Mouse (Mus musculus) thymus, postnatal 25 days (tissue): ENCODE data around the gene Rbbp8nl.
A peak's percentile ranks its signal among the peaks of the same experiment; 100 is the strongest.

Experiments used
- DNase-seq: peaks from one replicate; pipeline ENCODE4 v3.0.0; 2022

Gene Rbbp8nl

DNA sequence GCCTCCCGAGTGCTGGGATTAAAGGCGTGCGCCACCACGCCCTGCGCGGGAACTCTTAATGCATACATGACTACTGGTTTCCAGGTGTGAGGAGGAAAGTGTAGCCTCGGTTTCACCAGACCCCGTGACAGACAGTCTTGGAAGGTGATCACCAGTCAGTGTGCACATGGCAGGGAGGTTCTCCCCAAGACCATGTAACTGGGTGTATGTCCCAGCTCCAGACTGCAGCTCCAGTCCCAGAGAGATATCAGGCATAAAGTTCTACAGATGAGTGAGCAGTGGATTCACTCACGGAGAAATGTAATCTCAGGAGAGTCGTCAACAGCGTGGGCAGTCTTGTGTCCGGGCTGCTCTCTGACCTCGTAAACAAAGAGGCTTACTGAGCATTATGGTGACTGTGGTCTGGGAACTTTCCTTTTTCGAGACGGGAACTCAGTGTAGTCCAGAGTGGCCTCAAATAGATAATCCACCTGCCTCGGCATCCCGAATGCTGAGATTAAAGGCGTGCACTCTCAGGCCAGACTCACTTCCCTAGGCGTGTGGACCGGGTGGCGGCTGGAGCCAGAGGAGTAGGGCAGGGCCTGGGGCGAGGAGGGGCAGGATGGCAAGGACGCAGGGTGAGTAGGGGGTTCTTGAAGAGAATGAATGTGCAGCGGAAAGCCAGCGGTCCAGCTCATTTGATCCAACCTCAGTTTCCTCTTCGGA is 33.2 kb downstream of the Rbbp8nl start:
- no peak for DNase-seq

DNA sequence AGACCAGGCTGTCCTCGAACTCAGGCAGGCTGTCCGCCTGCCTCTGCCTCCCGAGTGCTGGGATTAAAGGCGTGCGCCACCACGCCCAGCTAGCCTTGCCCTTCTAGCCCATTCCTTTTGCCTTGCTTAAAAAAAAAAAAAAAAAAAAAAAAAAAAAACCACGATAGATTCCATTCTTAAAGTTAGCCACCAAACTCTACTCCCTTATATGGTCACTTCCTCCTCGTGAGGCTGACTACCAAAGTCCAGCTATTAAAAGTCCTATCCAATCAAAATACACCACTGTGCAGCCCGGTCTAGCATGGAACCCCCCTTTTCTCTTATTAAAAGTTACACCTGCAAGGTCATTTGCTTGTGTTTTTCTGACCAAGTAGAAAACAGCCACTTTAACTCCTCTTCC is 34.0 kb downstream of the Rbbp8nl start:
- DNase-seq = no peak

DNA sequence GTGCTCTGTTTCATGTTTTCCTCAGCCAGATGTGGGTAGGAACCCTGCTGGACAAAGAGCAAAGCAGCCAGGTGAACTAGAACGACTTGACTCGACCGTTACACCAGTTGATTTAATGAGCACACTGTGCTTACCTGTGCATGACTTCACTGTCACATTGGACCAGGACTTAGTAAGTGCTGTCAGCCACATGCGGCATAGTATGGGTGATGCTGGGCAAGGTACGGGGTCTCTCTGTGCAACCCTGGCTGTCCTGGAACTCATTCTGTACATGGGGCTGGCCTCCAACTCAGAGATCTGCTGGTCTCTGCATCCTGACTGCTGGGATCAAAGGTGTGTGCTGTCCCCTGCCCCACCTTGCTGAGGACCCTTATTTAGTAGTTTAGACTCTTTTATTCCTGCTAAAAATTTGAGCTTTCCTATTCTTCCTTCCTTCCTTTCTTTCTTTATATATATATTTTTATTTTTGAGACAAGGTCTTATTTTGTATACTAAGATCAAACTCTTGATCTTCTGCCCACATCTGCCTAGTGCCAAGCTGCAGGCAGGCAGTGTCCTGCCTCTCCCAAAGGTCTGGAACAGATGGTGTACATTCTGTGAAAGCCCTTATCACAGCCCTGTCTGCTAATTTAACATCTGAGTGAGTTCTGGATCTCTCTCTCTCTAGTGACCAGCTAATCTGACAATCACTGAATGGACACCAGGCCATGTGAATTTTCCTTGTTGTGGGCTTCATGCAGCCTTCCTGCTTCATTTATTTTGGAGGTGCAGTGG is 35.1 kb downstream of the Rbbp8nl start:
- no peak for DNase-seq

DNA sequence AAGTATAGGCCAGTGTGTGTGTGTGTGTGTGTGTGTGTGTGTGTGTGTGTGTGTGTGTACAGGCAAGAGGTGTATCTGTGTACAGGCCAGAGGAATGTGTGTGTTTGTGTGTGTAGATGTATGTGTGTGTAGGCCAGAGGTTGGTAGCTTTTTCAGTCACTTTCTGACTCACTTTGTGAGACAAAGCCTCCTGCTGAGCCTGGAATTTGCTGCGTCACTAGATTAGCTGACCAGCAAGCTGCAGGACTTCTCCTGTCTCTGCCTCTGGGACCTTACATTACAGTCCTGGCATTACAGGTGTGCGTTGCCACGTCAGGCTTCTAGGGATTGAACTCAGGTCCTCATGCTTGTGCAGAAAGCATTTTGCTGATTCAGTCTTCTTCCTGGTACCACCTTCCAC is 37.8 kb downstream of the Rbbp8nl start:
- no peak for DNase-seq

DNA sequence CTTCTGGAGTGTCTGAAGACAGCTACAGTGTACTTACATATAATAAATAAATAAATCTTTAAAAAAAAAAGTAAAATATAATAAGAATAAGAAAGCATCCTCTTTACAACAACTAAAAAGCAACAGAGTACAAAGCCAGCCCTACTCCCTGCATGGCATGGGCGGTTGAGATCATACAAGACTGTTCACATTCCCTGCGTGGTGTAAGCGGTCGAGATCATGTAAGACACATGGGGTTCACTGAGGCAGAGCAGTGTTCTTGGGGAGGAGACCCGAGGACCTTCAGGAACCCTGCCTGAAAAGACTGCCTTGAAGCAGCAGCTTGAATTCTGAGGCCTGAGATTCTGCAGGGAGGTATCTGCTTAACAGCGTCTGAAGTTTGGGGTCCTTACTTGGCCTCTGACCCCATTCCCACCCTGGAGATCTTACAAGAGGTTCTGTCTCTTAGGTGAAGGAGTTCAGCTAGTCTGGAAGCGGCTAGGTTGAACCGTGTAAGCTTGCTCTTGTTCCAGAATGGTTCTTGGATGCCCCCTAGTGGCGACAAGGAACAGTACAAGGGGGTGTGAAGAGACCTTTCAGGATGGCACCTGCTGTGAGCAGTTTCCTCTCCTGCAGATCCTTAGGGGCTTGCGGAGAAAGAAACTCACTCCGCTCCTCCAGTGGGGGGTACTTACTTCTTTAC is 38.6 kb downstream of the Rbbp8nl start:
- DNase-seq = peak; percentile 75

DNA sequence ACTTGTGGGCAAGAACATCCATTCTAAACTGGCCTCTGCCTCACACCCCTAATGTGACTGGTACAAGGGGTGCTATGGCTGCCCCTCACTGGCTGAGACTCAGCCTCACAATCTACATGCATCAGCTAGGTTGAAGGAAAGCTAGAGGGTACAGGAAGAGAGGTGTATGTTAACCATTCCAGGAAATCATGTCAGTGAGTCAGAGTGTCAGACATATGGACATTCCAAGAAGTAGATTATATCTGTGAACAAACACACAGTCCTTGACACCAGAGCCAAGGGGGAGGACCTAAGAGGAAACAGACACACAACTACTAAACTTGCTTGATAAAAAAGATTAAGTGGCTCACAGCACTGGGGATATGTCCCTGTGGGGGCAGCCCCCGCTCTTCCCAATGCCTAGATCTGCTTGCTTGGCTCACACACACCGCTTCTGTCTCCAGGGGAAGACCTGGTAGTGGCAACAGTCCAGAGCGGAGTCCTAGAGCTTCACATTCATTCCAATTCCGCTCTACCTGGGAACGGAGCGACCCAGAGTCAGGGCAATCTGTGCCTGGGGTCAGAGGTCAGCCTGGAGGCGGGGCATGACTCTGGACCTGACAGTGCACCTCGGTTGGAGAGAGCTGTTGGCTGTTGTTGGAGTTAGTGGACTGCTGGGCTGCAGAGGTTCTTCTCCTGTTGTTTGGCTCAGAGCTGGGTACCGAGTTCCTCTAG is 40.6 kb downstream of the Rbbp8nl start:
- DNase-seq = no peak

DNA sequence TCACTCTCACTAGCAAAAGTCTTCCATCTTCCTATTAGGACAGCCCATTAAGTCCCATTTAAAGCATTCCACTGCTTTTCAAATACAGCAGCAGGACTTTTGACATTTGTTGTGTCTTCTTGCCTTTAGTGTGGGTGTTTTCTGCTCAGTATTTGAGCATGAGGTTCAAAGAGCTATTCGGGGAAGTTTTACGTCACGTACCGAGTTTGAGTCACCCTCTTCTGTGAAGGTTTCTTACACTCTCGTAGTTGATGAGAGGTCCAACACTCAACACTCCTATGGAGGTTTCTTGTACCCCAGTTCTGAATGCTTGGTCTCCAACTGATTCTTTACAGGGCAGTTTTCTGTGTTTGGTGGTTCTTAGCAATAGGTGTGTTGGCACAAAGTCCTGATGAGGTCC is 41.8 kb downstream of the Rbbp8nl start:
- DNase-seq = no peak

DNA sequence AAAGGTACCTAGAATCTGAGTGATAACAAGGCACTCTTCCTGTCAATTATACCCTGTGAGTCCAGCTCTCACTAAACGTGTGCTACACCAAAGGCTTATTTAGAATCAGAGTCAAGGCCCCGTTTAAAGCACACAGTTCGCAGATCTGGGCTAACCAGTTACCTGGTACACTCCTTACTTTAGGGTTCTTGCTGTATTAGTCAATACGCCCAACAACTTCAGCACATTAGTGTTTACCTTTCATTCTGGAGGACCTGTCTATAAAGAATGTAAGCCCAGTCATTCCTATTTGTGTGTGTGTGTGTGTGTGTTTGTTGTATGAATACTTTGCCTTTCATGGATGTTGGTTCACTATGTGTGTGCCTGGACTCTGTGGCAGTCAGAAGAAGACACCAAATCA is 46.6 kb downstream of the Rbbp8nl start:
- no peak for DNase-seq

DNA sequence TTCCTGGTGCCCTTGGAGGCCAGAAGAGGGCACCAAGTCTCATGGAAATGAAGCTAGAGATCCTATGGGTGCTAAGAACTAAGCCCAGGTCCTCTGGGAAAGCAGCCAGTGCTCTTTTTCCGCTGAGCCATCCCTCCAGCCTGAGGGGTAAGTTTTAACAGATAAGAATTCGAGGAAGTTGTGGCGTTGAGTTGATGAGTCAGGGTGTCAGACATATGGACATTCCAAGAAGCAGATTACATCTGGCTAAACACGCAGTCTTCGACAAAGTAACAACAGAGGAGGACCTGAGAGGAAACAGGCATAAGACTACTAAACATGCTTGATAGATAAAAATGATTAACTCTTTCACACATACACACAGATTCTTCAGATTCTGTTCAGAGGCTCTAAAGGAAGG is 51.1 kb downstream of the Rbbp8nl start:
- no peak for DNase-seq

DNA sequence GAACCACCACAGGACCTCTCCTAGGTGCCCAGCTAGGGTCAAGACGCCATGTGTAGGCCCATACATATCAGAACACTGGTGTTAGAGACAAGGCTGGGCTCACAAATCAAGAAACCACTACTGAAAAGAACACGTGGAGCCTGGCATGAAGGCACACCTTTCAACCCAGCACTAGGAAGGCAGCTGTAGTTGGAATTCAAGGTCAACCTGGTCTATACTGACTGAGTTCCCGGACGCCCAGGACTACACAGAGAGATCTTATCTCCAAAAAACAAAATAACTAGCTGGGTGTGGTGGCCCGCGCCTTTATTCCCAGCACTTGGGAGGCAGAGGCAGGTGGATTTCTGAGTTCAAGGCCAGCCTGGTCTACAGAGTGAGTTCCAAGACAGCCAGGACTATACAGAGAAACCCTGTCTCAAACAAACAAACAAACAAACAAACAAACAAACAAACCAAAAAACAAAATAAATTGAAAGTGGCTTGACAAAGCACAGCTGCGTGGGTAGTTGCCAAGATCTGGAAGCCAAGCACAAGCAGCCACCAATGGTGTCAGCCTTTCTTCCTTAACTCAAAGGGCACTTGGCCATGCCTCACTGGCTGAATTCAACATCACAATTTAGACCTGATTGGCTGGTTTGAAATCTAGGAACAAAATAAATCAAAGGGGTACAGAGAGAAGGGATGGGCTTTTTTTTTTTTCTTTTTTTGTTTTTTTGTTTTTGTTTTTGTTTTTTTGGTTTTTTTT is 51.9 kb downstream of the Rbbp8nl start:
- no peak for DNase-seq

DNA sequence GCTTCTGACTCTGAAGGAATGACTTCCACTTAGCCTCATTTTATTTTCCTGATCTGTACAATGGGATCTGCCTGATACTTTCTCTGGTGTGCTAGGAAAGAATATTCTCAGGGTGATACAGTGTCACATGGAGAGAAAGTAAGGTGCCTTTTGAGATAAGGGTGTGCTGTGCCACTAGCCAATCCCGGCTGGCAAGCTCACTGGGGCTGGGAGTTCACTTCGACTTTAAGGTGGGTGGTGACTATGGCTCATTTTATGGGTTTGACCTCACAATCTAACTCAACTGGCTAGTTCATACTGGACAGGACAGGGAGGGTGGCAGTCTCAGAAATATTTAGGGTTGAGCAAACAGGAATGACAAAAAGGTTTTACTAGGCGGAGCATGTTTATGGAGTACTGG is 52.7 kb downstream of the Rbbp8nl start:
- no peak for DNase-seq

DNA sequence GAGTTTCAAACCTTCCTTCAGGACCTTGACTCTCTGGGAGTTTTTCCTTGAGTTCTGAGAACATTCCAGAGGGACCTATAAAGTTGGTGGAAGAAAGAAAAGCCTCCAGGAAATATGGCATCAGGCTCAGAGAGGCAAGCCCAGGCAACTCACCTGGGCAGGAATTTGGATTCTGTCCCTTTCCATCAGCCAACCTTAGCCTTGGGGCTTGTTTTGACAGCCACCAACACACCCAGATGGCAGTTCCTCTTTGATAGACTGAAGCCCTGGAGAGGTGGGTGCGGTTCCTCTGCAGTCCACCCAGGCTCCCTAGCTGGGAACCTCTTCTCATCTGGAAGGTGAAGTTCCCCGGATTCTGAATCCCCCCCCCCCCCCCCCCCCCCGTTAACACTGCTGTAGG is 53.2 kb downstream of the Rbbp8nl start:
- no peak for DNase-seq

DNA sequence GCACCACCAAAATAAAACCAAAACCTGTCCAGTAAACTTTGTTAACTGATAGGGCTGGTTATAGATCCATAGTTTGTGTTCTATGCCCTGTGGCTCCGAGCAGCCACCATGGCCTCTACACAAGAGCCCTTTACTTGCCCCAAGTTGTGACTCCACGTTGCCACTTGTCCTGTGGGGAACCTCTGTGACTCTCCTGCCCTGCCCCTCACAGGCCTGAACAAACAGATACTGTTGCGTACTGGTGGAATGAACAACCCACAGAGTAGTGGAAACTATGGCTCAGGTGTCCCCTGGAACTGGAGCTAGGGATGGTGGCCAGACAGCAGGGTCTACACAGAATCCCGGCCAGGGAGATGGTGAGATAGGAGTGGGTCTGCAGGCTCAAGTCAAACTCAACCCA is 53.9 kb downstream of the Rbbp8nl start:
- no peak for DNase-seq

DNA sequence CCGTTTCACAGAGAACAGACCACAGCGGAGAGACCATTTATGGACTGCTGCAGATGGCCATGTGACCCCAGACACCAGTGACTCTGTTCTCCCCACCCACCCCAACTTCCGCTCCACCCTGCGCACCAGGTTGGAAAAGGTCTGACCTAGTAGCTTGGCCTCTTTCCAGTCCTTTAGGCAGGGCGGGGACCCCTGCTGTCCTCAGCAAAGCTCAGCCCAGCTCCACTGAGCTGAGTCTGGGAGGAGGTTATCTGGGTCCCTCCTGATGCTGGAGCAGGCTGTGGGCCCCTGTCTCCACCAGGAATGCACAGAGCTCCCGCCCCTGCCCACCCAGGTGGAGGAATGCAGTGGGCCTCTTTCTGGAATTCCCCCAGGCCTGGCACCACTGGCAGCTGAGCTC is 54.7 kb downstream of the Rbbp8nl start:
- no peak for DNase-seq

DNA sequence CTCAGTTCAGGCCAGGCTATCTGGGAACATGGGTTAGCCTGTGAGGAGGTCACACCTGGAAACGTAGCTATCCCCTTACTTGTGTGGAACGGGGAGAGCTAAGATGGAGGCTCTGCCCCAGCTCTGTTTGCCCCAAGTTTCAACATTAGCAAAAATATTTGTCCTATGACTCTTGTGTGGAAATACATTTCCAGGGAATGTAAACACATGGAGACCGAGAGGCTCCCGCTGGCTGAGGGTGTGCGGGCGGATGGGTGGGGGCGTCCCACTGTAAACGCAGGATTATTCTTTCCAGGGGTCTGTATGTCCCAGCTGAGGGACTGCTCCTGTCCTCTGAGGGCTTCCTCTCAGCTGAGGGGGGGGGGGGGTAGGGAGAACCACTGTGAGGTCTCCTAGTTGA is 55.3 kb downstream of the Rbbp8nl start:
- no peak for DNase-seq

DNA sequence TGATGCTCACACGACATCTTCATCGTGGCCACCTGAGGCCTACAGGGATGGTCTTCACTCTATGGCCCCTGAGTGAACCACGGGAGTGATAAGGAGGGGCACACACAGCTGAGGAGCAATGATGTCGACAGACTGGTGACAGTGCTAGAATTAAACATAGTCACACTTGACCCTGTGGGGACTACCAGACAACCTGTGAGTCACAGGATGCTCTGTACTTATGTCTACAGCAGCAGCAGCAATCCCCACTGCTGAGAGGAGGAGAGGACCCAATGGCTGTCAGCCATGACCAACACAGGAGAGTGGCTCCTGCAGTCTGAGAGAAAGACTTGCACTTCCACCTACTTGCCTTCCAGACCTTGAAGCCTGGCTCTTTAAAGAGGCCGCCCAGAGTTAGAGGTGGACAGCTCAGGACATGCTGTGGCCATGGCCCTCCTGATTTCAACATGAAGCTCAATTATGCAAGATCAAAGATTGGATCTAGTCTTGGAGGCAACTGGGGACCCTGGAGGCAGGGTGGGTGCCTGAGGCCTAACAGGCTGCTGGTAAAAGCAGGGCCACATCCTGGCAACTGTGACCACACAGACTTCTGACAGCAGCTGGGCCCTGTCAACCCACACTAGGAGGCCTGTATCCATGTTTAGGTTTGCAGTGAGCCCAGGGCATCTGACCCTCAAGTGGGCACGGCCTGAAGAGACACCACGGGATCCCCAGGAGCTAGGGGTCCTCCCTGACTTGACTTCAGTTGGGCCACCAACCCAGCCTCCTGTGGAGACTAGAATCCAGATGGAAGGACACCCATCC is 56.4 kb downstream of the Rbbp8nl start:
- no peak for DNase-seq

DNA sequence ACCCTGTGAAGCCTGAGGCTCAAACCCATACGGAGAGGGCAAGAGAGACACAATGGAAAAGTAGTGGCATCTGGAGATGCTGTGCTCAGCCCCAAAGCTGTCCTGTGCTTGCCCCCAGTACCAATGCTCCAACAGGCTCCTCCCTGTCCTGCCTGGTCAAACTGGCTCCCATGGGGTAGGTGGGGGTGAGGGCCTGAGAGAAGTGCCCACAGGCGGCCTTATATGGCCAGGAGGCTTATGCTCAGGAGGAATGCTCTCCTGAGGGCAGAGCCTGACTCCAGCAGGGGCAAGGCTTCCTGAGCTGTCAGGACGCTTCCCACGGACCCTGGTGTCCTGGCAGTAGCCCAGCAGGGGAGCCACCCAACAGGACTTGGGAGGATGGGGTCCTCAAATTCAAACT is 59.2 kb downstream of the Rbbp8nl start:
- DNase-seq = no peak

DNA sequence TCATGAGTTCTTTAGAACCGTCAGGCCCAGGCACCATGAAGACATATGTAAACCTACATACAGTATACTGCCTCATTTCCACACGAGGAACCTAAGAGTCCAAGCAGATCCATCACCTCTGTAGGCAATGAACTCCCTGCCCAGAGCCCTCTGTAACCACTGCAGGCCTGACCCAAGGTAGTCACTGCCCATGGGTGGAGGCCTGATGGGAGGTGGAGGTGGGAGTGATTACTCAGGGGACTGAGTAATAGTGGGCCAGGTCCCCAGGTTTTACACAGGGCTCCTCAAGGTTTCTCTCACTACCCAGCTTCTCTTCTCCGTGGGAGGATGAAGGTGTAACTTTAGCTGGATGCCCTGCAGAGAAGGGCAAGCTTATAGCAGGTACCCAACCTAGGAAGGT is 60.5 kb downstream of the Rbbp8nl start:
- DNase-seq = no peak

DNA sequence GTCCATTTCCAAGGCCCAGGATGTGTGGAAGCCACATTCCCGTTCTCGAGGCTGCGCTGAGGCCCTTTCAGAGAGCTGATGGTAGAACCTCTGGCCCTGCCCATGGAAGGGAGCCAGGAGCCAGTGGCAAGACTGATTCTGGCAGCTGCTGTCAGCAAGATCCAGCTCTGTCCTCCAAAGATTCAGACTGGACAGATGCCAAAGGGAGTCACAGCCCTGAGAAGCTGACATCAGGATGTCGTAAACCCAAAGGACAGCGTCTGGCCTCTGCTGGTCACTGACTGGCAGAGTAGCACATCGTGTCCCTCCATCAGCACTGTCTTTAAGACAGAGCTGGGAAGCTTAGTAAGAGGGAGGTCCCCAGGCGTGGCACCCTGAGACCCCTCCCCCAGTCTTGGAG is 61.1 kb downstream of the Rbbp8nl start:
- DNase-seq = no peak

DNA sequence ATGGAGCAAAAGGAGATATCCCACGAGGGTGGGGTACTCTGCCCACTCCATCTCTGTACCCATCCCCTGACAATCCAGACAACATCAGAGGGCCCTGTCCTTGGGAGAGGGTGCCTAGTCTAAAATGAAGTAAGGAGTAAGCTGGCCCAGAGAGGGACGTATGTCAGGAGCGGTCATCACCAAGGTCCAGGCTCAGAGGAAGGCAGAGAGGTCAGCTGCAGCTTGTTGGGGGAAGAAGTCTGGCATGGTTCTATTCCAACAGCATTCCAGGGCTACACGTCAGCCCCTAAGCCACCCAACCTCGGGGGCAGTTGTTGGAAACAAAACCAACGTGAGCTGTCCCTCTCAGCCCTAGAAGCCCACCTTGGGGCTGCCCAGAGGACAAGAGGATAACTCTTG is 61.6 kb downstream of the Rbbp8nl start:
- DNase-seq = no peak
